Mouse (Mus musculus): Measurements from ENCODE around the gene Cpe. TPM values are rescaled to one million over a fixed set of nuclear protein-coding genes. Genes with fewer than 3 reads are reported as not detected.

Cpe gene
- polyA plus RNA-seq, 2 experiments: 1.2 to 2.2 TPM

GRCm38 (mm10) chr8:64691591-64692401 lies 1.1 kb downstream of the Cpe start:
- DNase-seq (ENCODE audit: low read depth in 3 of 3, low spot score in 3 of 3) (no peak), ATAC-seq (ENCODE audit: insufficient read depth) (no peak)
- Histone ChIP-seq H3K4me2 (ENCODE audit: low read depth) (no peak overlapping the region; the same call in 1 of the 2 replicates), H3K27me3 (ENCODE audit: control insufficient read depth, insufficient read depth, low read length) (peaks cover 18% of the 10 kb centered on the region), H3K36me3 (replicated peaks; ENCODE audit: control insufficient read depth, insufficient read depth, low read depth) (no peaks in the 10 kb centered on the region), H3K4me3 (ENCODE audit: insufficient read depth in 1 of 2, low read depth in 2 of 2, low read length in 2 of 2) (no peak overlapping the region), H3K4me1 (replicated peaks; ENCODE audit: control insufficient read depth in 2 of 2, insufficient read depth in 2 of 2, low read length in 1 of 2) (no peaks in the 10 kb centered on the region), H3K27ac (no peak overlapping the region), H3K9me3 (ENCODE audit: control insufficient read depth, low read length) (no peaks in the 10 kb centered on the region), H3K9ac (replicated peaks) (no peak overlapping the region)
- 15% methylated on average over 16 of the region's 16 CpGs for WGBS (ENCODE audit: insufficient replicate concordance)
- TF ChIP-seq CTCF (IDR thresholded peaks at IDR 0.05; ENCODE audit: low read depth) (no peak), EP300 (IDR thresholded peaks at IDR 0.05; ENCODE audit: low read depth) (no peak)

- no peak overlapping the region for H3K4me2 ChIP-seq (ENCODE audit: low read depth)
- H3K36me3 ChIP-seq (replicated peaks; ENCODE audit: control insufficient read depth, insufficient read depth, low read depth): no peaks in the 10 kb centered on the region
- H3K27ac ChIP-seq: no peak overlapping the region
- ATAC-seq (ENCODE audit: insufficient read depth) (no peak), DNase-seq (ENCODE audit: low read depth in 3 of 3, low spot score in 3 of 3) (no peak)
- H3K4me3 ChIP-seq (ENCODE audit: insufficient read depth in 1 of 2, low read depth in 2 of 2, low read length in 2 of 2): no peak overlapping the region
- H3K27me3 ChIP-seq (ENCODE audit: control insufficient read depth, insufficient read depth, low read length): peaks cover 18% of the 10 kb centered on the region
- TF ChIP-seq EP300 (IDR thresholded peaks at IDR 0.05; ENCODE audit: low read depth) (no peak), CTCF (IDR thresholded peaks at IDR 0.05; ENCODE audit: low read depth) (no peak)
- 64% methylated on average over 6 of the region's 6 CpGs for WGBS (ENCODE audit: insufficient replicate concordance)
- no peak overlapping the region for H3K9ac ChIP-seq (replicated peaks)
- no peaks in the 10 kb centered on the region for H3K4me1 ChIP-seq (replicated peaks; ENCODE audit: control insufficient read depth in 2 of 2, insufficient read depth in 2 of 2, low read length in 1 of 2)
- H3K9me3 ChIP-seq (ENCODE audit: control insufficient read depth, low read length): no peaks in the 10 kb centered on the region
Observed at GRCm38 (mm10) chr8:64690845-64691244, 2.0 kb downstream of the Cpe start.

GRCm38 (mm10) chr8:64690306-64690705 lies 2.5 kb downstream of the Cpe start:
- Histone ChIP-seq H3K27me3 (ENCODE audit: control insufficient read depth, insufficient read depth, low read length) (peaks cover 18% of the 10 kb centered on the region), H3K9ac (replicated peaks) (no peak overlapping the region), H3K36me3 (replicated peaks; ENCODE audit: control insufficient read depth, insufficient read depth, low read depth) (no peaks in the 10 kb centered on the region), H3K9me3 (ENCODE audit: control insufficient read depth, low read length) (no peaks in the 10 kb centered on the region), H3K27ac (no peak overlapping the region), H3K4me1 (replicated peaks; ENCODE audit: control insufficient read depth in 2 of 2, insufficient read depth in 2 of 2, low read length in 1 of 2) (no peaks in the 10 kb centered on the region), H3K4me2 (ENCODE audit: low read depth) (no peak overlapping the region), H3K4me3 (ENCODE audit: insufficient read depth in 1 of 2, low read depth in 2 of 2, low read length in 2 of 2) (no peak overlapping the region)
- DNase-seq (ENCODE audit: low read depth in 3 of 3, low spot score in 3 of 3) (no peak), ATAC-seq (ENCODE audit: insufficient read depth) (no peak)
- WGBS (ENCODE audit: insufficient replicate concordance): 58% methylated on average over 6 of the region's 6 CpGs
- TF ChIP-seq EP300 (IDR thresholded peaks at IDR 0.05; ENCODE audit: low read depth) (no peak), CTCF (IDR thresholded peaks at IDR 0.05; ENCODE audit: low read depth) (no peak)

GRCm38 (mm10) chr8:64688741-64689140 lies 4.1 kb downstream of the Cpe start:
- Histone ChIP-seq H3K36me3 (replicated peaks; ENCODE audit: control insufficient read depth, insufficient read depth, low read depth) (no peaks in the 10 kb centered on the region), H3K4me1 (replicated peaks; ENCODE audit: control insufficient read depth in 2 of 2, insufficient read depth in 2 of 2, low read length in 1 of 2) (no peaks in the 10 kb centered on the region), H3K4me2 (ENCODE audit: low read depth) (no peak overlapping the region), H3K27me3 (ENCODE audit: control insufficient read depth, insufficient read depth, low read length) (peaks cover 18% of the 10 kb centered on the region), H3K27ac (no peak overlapping the region), H3K9ac (replicated peaks) (no peak overlapping the region), H3K4me3 (ENCODE audit: insufficient read depth in 1 of 2, low read depth in 2 of 2, low read length in 2 of 2) (no peak overlapping the region), H3K9me3 (ENCODE audit: control insufficient read depth, low read length) (no peaks in the 10 kb centered on the region)
- ATAC-seq (ENCODE audit: insufficient read depth) (no peak), DNase-seq (ENCODE audit: low read depth in 3 of 3, low spot score in 3 of 3) (no peak)
- no peak for TF ChIP-seq CTCF (IDR thresholded peaks at IDR 0.05; ENCODE audit: low read depth)
- no peak for TF ChIP-seq EP300 (IDR thresholded peaks at IDR 0.05; ENCODE audit: low read depth)
- 63% methylated on average over 4 of the region's 4 CpGs for WGBS (ENCODE audit: insufficient replicate concordance)

- H3K36me3 ChIP-seq (replicated peaks; ENCODE audit: control insufficient read depth, insufficient read depth, low read depth): no peaks in the 10 kb centered on the region
- peaks cover 14% of the 10 kb centered on the region for H3K27me3 ChIP-seq (ENCODE audit: control insufficient read depth, insufficient read depth, low read length)
- no peak overlapping the region for H3K27ac ChIP-seq
- WGBS (ENCODE audit: insufficient replicate concordance): 54% methylated on average over 3 of the region's 3 CpGs
- no peak overlapping the region for H3K4me2 ChIP-seq (ENCODE audit: low read depth)
- no peak overlapping the region for H3K4me3 ChIP-seq (ENCODE audit: insufficient read depth in 1 of 2, low read depth in 2 of 2, low read length in 2 of 2)
- DNase-seq (ENCODE audit: low read depth in 3 of 3, low spot score in 3 of 3) (no peak), ATAC-seq (ENCODE audit: insufficient read depth) (no peak)
- H3K9me3 ChIP-seq (ENCODE audit: control insufficient read depth, low read length): no peaks in the 10 kb centered on the region
- H3K9ac ChIP-seq (replicated peaks): no peak overlapping the region
- no peaks in the 10 kb centered on the region for H3K4me1 ChIP-seq (replicated peaks; ENCODE audit: control insufficient read depth in 2 of 2, insufficient read depth in 2 of 2, low read length in 1 of 2)
- TF ChIP-seq EP300 (IDR thresholded peaks at IDR 0.05; ENCODE audit: low read depth) (no peak), CTCF (IDR thresholded peaks at IDR 0.05; ENCODE audit: low read depth) (no peak)
Observed at GRCm38 (mm10) chr8:64688161-64688560, 4.7 kb downstream of the Cpe start.

Measured in liver, embryonic 14.5 days (tissue).